Mouse (Mus musculus): ENCODE measurements around the gene Gm44511. TPM values are rescaled to one million over a fixed set of nuclear protein-coding genes. Genes with fewer than 3 reads are reported as not detected.
"Not testable (repeated sequence)": the region's sequence is repeated elsewhere in the genome, so short reads cannot be mapped to it uniquely, and the experiment has no call there.

Gm44511 gene
- total and polyA plus RNA-seq, 3 experiments, result not detected

DNA sequence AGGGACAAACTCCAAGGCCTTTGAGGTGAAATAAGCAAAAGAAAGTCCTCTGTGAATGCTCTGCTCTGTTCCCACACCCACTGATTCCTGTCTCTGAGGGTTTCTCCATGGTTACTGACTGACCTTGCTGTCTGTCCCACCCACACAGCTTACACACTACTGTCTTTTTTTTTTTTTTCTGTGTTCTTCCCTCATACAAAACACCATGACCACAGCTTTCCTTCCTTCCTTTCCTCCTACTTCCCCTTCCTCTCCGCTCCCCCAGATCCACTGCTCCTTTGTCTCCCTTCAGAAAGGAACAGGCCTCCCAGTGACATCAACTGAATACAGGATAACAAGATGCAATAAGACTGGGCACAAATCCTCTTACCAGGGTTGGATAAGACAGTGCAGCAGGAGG is 37.6 kb downstream of the Gm44511 start:
- TF ChIP-seq GATA2 (IDR thresholded peaks at IDR 0.05; ENCODE audit: borderline replicate concordance, low read depth, low read length), result no peak
- no peak for TF ChIP-seq GATA1 (IDR thresholded peaks at IDR 0.05; ENCODE audit: borderline replicate concordance, low read length)
- TF ChIP-seq POLR2AphosphoS5 (IDR thresholded peaks at IDR 0.05; ENCODE audit: insufficient replicate concordance, low read depth, low read length), result no peak
- no peak for TF ChIP-seq CTCF (IDR thresholded peaks at IDR 0.05; ENCODE audit: low read depth, low read length)
- no peaks in the 10 kb centered on the region for H3K4me1 ChIP-seq (ENCODE audit: insufficient read depth, low read depth, low read length)
- DNase-seq (ENCODE audit: low spot score) (no peak), ATAC-seq (ENCODE audit: extremely low read depth, insufficient number of reproducible peaks, low FRiP score, poor library complexity, severe bottlenecking) (no peak)
- H3K9me3 ChIP-seq (replicated peaks), result peaks cover 19% of the 10 kb centered on the region
- no peaks in the 10 kb centered on the region for H3K36me3 ChIP-seq (replicated peaks)
- no peaks in the 10 kb centered on the region for H3K27me3 ChIP-seq (ENCODE audit: insufficient read depth, low read length)
- no peak overlapping the region for H3K4me3 ChIP-seq (ENCODE audit: low read depth, low read length)

DNA sequence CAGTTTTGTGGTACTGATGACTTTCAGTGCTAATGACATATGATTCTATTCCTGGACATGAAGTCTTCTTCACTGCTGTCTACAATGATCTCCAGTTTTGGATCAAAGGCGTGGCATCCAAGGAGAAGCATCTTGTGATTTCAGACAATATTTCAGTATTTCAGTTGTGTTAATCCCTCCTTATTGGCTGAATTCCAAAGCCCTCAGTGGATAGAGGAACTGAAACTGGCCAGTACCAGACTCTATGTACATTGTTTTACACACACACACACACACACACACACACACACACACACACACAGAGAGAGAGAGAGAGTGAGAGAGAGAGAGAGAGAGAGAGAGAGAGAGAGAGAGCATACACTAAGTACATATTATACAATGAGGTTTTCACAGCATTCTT is 39.7 kb downstream of the Gm44511 start:
- ATAC-seq (ENCODE audit: extremely low read depth, insufficient number of reproducible peaks, low FRiP score, poor library complexity, severe bottlenecking); H3K4me1 ChIP-seq (ENCODE audit: insufficient read depth, low read depth, low read length); H3K4me3 ChIP-seq (ENCODE audit: low read depth, low read length); H3K36me3 ChIP-seq (replicated peaks); DNase-seq (ENCODE audit: low spot score); H3K27me3 ChIP-seq (ENCODE audit: insufficient read depth, low read length): not testable (repeated sequence)
- peaks cover 13% of the 10 kb centered on the region; the same call in 1 of the 2 replicates for H3K9me3 ChIP-seq (replicated peaks)

DNA sequence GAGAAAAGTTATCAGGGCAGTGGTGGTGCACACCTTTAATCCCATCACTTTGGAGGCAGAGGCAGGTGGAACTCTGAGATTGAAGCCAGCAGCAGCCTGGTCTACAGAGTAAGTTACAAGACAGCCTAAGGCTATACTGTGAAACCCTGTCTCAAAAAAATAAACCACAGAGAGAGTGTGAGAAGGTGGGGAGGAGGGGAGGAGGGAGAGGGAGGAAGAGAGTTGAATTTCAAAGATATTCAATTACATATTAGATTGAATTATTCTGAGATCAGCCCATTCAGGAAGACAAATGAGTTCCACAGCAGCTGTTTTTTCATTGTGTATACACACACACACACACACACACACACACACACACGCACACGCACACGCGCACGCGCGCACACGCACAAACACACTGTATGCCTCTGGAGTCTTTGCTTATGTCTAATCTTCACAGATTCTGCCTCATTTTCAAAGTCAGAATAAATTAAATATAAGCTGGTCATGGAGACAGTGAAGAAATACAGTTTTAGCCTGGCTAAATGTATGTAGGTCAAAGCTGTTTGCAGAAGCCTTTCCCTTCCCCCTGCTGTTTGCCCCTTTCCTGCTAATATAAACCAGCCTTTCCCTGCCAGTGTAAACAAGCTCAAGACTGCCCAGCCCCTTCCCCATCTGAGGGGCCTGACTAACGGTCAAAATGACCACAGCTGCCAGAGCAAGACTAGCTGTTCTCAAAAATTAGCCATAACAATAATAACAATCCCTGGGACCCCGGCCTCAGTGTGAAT is 56.4 kb downstream of the Gm44511 start:
- Histone ChIP-seq H3K36me3 (replicated peaks) (no peaks in the 10 kb centered on the region), H3K4me1 (ENCODE audit: insufficient read depth, low read depth, low read length) (no peaks in the 10 kb centered on the region), H3K4me3 (ENCODE audit: low read depth, low read length) (no peak overlapping the region), H3K9me3 (replicated peaks) (peaks cover 21% of the 10 kb centered on the region), H3K27me3 (ENCODE audit: insufficient read depth, low read length) (no peaks in the 10 kb centered on the region)
- ATAC-seq (ENCODE audit: extremely low read depth, insufficient number of reproducible peaks, low FRiP score, poor library complexity, severe bottlenecking) (no peak), DNase-seq (ENCODE audit: low spot score) (no peak)
- TF ChIP-seq GATA2 (IDR thresholded peaks at IDR 0.05; ENCODE audit: borderline replicate concordance, low read depth, low read length), result no peak
- TF ChIP-seq TAL1 (conservative IDR thresholded peaks at IDR 0.05; ENCODE audit: low read depth, low read length), result no peak
- TF ChIP-seq CTCF (IDR thresholded peaks at IDR 0.05; ENCODE audit: low read depth, low read length), result no peak
- TF ChIP-seq GATA1 (IDR thresholded peaks at IDR 0.05; ENCODE audit: borderline replicate concordance, low read length), result no peak
- TF ChIP-seq POLR2AphosphoS5 (IDR thresholded peaks at IDR 0.05; ENCODE audit: insufficient replicate concordance, low read depth, low read length), result no peak

DNA sequence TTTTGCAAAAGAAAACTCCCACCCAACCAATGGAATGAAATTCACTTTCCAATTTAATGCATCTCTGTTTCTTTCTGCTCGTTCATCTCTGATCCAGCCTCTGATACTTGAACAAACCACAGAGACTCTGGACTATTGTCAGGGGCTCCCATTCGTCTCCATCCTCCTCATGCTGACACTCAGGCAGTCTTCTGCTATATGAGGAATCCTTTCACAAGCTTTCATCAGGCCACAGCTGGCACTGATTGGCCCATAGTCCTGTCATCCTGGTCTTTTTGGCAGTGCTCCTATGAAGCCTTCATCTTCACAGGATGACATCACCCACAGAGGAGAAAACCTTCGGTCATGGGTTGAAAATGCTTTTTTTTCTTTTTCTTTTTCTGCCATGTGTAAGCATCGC is 58.1 kb downstream of the Gm44511 start:
- Histone ChIP-seq H3K9me3 (replicated peaks) (peaks cover 19% of the 10 kb centered on the region), H3K36me3 (replicated peaks) (no peaks in the 10 kb centered on the region), H3K4me3 (ENCODE audit: low read depth, low read length) (no peak overlapping the region), H3K27me3 (ENCODE audit: insufficient read depth, low read length) (no peaks in the 10 kb centered on the region), H3K4me1 (ENCODE audit: insufficient read depth, low read depth, low read length) (no peaks in the 10 kb centered on the region)
- ATAC-seq (ENCODE audit: extremely low read depth, insufficient number of reproducible peaks, low FRiP score, poor library complexity, severe bottlenecking), result no peak
- TF ChIP-seq TAL1 (conservative IDR thresholded peaks at IDR 0.05; ENCODE audit: low read depth, low read length) (no peak), GATA1 (IDR thresholded peaks at IDR 0.05; ENCODE audit: borderline replicate concordance, low read length) (no peak)
- no peak for DNase-seq (ENCODE audit: low spot score)

DNA sequence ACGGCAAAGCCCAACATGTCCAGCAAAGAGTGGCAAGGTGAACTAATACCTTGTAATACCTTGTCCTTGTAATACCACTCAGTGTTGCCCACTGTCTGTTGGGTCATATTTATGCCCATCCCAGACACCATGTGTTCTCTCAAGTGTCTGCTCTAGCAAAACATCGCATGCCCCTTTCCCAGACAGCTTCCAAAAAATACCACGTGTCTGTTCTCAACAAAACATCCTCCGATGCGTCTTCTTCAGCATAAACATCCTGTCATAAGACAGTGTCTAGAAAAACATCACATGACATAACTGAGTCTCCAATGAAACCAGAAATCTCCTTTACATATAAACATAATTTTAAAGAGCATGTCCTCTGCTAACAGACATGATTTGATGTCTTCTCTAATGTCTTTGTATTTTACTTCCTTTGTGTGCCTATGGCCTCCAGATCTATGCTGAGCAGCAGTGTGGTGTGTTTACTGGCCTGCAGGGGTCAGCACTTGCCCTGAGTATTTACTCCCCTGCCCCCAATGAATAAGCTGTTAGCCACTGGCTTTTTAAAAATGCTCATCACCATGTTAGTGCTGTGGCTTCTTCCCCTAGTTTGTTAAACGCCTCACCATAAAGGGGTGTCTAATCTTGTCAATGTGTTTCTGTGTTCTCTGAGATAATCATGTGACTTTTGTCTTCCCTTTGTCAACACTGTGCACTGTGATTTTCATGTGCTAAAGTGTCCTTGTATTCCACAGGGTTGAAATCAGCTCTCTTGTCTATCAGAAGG is 59.4 kb downstream of the Gm44511 start:
- H3K4me1 ChIP-seq (ENCODE audit: insufficient read depth, low read depth, low read length); DNase-seq (ENCODE audit: low spot score); H3K36me3 ChIP-seq (replicated peaks); H3K4me3 ChIP-seq (ENCODE audit: low read depth, low read length); H3K27me3 ChIP-seq (ENCODE audit: insufficient read depth, low read length); ATAC-seq (ENCODE audit: extremely low read depth, insufficient number of reproducible peaks, low FRiP score, poor library complexity, severe bottlenecking): not testable (repeated sequence)
- peaks cover 16% of the 10 kb centered on the region for H3K9me3 ChIP-seq (replicated peaks)

- no peaks in the 10 kb centered on the region for H3K27me3 ChIP-seq (ENCODE audit: insufficient read depth, low read length)
- TF ChIP-seq POLR2AphosphoS5 (IDR thresholded peaks at IDR 0.05; ENCODE audit: insufficient replicate concordance, low read depth, low read length) (no peak), CTCF (IDR thresholded peaks at IDR 0.05; ENCODE audit: low read depth, low read length) (no peak)
- no peaks in the 10 kb centered on the region for H3K4me1 ChIP-seq (ENCODE audit: insufficient read depth, low read depth, low read length)
- no peak for DNase-seq (ENCODE audit: low spot score)
- peaks cover 21% of the 10 kb centered on the region for H3K9me3 ChIP-seq (replicated peaks)
- ATAC-seq (ENCODE audit: extremely low read depth, insufficient number of reproducible peaks, low FRiP score, poor library complexity, severe bottlenecking), result no peak
- no peaks in the 10 kb centered on the region for H3K36me3 ChIP-seq (replicated peaks)
- no peak overlapping the region for H3K4me3 ChIP-seq (ENCODE audit: low read depth, low read length)
These were observed 60.9 kb downstream of the Gm44511 start for GRCm38 (mm10) chr6:128765211-128765610.

DNA sequence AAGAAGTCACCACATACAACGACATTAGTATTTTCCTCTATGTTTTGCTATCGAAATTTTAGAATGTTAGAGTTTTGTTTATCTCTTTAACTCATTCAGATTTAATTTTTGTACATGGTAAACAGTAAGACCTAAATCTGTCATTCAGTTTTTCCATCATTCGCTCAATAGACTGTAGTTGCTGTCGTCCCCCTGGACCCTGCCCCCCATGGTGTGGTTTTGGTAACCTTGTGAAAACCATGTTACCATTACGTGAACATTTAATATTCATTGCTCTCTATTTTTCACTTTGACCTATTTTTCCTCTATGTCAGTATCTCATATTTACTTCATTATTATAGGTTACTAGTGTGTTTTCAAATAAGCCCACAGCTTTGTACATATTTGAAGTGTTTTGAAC is 61.5 kb downstream of the Gm44511 start:
- Histone ChIP-seq H3K9me3 (replicated peaks) (peaks cover 22% of the 10 kb centered on the region), H3K4me3 (ENCODE audit: low read depth, low read length) (peak overlapping the region; percentile 61; the same call in 1 of the 2 replicates), H3K4me1 (ENCODE audit: insufficient read depth, low read depth, low read length) (no peaks in the 10 kb centered on the region), H3K36me3 (replicated peaks) (no peaks in the 10 kb centered on the region), H3K27me3 (ENCODE audit: insufficient read depth, low read length) (no peaks in the 10 kb centered on the region)
- ATAC-seq (ENCODE audit: extremely low read depth, insufficient number of reproducible peaks, low FRiP score, poor library complexity, severe bottlenecking) (no peak), DNase-seq (ENCODE audit: low spot score) (no peak)
- TF ChIP-seq TAL1 (conservative IDR thresholded peaks at IDR 0.05; ENCODE audit: low read depth, low read length), result no peak
